8 mouse cellular contexts compared by ENCODE assay signal in genomic region chr11:102924557-102925350, GRCm38 (mm10). TPM values are rescaled to one million over a fixed set of nuclear protein-coding genes. Genes with fewer than 3 reads are reported as not detected.
DNase-seq lines count a peak whose midpoint lies in the region; ATAC-seq lines count a peak whose summit lies in the region.

TSS of gene Kif18b (minus strand) at chr11:102925124.

- intact Hi-C loops in gastrocnemius, postnatal 14 days (cut with DNase I; ENCODE audit: low total_unique reads): no loop called here
- intact Hi-C loops in left cerebral cortex, postnatal 10 days (cut with DNase I): no loop called here

- peak; percentile 93 to 97 for DNase-seq in adrenal gland, adult (ENCODE audit: inconsistent age in 2 of 2, low spot score in 1 of 2)
- DNase-seq in embryo, embryonic 10.5 days (ENCODE audit: low spot score): peak; percentile 100
- DNase-seq in gastrocnemius, postnatal 14 days: peak; percentile 94
- DNase-seq in left cerebral cortex, postnatal 10 days (ENCODE audit: extremely low spot score in 1 of 2, low spot score in 2 of 2): peak; percentile 95 to 97
- peak; percentile 87 for DNase-seq in right cerebral cortex, postnatal 25 days
- DNase-seq in urinary bladder, postnatal 4 days (ENCODE audit: low spot score in 2 of 2): peak; percentile 90 to 95

- ATAC-seq in inflammation-experienced regulatory T-cells, adult 6 months: peak; percentile 96
- ATAC-seq in megakaryocyte-erythroid progenitor cell, adult 5-6 weeks (replicated peaks; ENCODE audit: low FRiP score, low TSS enrichment, poor library complexity, severe bottlenecking): peak; percentile 95

RNA-seq across cellular contexts. Expression of gene Kif18b, which starts in this region (rescaled TPM):
- total RNA-seq in gastrocnemius, postnatal 14 days (2021): 1 to 10 TPM; 1.8 to 2.0 TPM
- 1 to 10 TPM in 1 of 3 experiments, under 1 TPM in 2; 0.56 to 8.2 (median 0.61) TPM for polyA plus RNA-seq in inflammation-experienced regulatory T-cells, adult 6 months (2017; shearing (Covaris generic))
- 1 to 10 TPM; 1.2 to 1.9 TPM for total RNA-seq in left cerebral cortex, postnatal 10 days (2021)
- total RNA-seq in megakaryocyte-erythroid progenitor cell, adult 5-6 weeks (2014; fragmentation: Nextera tagmentation): 26.7 and 29.3 TPM in 2 replicates
- total RNA-seq in megakaryocyte-erythroid progenitor cell, adult 5-6 weeks (2017): 11.4 and 14.5 TPM in 2 replicates

Comparison
In these comparisons a context has a peak if more than half of its experiments do, and no peak if none do; other contexts are left out.
1. Peak in every context shown above with its lines: DNase-seq and ATAC-seq.
2. RNA of gene Kif18b (total RNA-seq): 11.4 to 29.3 TPM in megakaryocyte-erythroid progenitor cell, adult 5-6 weeks; 1.8 to 2.0 TPM in gastrocnemius, postnatal 14 days and 1.2 to 1.9 TPM in left cerebral cortex, postnatal 10 days; every median in the first group is over 4 times any median in the second.